Mouse (Mus musculus) kidney, embryonic 15.5 days (tissue): ENCODE measurements at regions not wholly inside any gene's neighbourhood (a gene's known extent, or its start where the extent isn't known, plus 50 kb on each side); places are given as distances from the start of the nearest gene placed in this dataset.
"Not testable (repeated sequence)": the region's sequence is repeated elsewhere in the genome, so short reads cannot be mapped to it uniquely, and the experiment has no call there.

Experiments
- ATAC-seq: fragments of 200-750 bp; cut with Nextera tagmentation; replicated peaks from 2 replicates; pipeline ENCODE4 v1.8.0; 2017; ENCODE audit warnings: moderate TSS enrichment; ENCODE audit not compliant: low FRiP score
- H3K27ac ChIP-seq: fragments of 300-500 bp; sonication (generic); 2 replicates; pipeline ENCODE4 v1.5.1; 2015; ENCODE audit warnings: mild to moderate bottlenecking, inconsistent platforms
- H3K27me3 ChIP-seq: fragments of 300-500 bp; sonication (generic); 2 replicates; pipeline ENCODE4 v1.6.1; 2015; ENCODE audit warnings: inconsistent platforms
- H3K36me3 ChIP-seq: fragments of 300-500 bp; sonication (generic); 2 replicates; pipeline ENCODE4 v1.6.1; 2015; ENCODE audit warnings: inconsistent platforms
- H3K4me1 ChIP-seq: fragments of 300-500 bp; sonication (generic); 2 replicates; pipeline ENCODE4 v1.6.1; 2015; ENCODE audit warnings: inconsistent platforms
- H3K4me2 ChIP-seq: fragments of 300-500 bp; sonication (generic); 2 replicates; pipeline ENCODE4 v1.6.1; 2015; ENCODE audit warnings: moderate library complexity, mild to moderate bottlenecking, inconsistent platforms
- H3K4me3 ChIP-seq: fragments of 300-500 bp; sonication (generic); replicated peaks from 2 replicates; pipeline ENCODE4 v1.5.1; 2015; ENCODE audit warnings: mild to moderate bottlenecking, inconsistent platforms
- H3K9ac ChIP-seq: fragments of 300-500 bp; sonication (generic); 2 replicates; pipeline ENCODE4 v1.6.1; 2015; ENCODE audit warnings: mild to moderate bottlenecking, inconsistent platforms
- H3K9me3 ChIP-seq: fragments of 300-500 bp; sonication (generic); replicated peaks from 2 replicates; pipeline ENCODE4 v1.6.1; 2016; ENCODE audit warnings: inconsistent platforms
- WGBS: fragments of 180-500 bp; shearing (Covaris S2); methylation state at CpG from one replicate; pipeline ENCODE4 v1.1.7; 2015; ENCODE audit warnings: mixed read lengths; 5-methylcytosine and 5-hydroxymethylcytosine counted together

- no peak overlapping the region for H3K4me3 ChIP-seq
- no peaks in the 10 kb centered on the region for H3K9me3 ChIP-seq
- no peaks in the 10 kb centered on the region for H3K4me1 ChIP-seq
- H3K27ac ChIP-seq: no peak overlapping the region
- no peaks in the 10 kb centered on the region for H3K36me3 ChIP-seq
- ATAC-seq: no peak
- H3K9ac ChIP-seq: no peak overlapping the region
- WGBS: 66% methylated on average over 5 of the region's 5 CpGs
- no peak overlapping the region for H3K4me2 ChIP-seq
- no peaks in the 10 kb centered on the region for H3K27me3 ChIP-seq
Measured at GRCm38 (mm10) chr17:42956588-42956987, 59.8 kb upstream of the Tnfrsf21 start.

- Histone ChIP-seq H3K36me3 (no peaks in the 10 kb centered on the region), H3K27ac (no peak overlapping the region), H3K27me3 (no peaks in the 10 kb centered on the region), H3K4me3 (no peak overlapping the region), H3K9me3 (no peaks in the 10 kb centered on the region), H3K4me1 (no peaks in the 10 kb centered on the region), H3K4me2 (no peak overlapping the region), H3K9ac (no peak overlapping the region)
- WGBS: 40% methylated on average over 2 of the region's 2 CpGs
- no peak for ATAC-seq
Measured at GRCm38 (mm10) chr17:42954722-42955121, 61.6 kb upstream of the Tnfrsf21 start.

GRCm38 (mm10) chr17:42944453-42944852, 68.0 kb upstream of the Cd2ap start:
- no peaks in the 10 kb centered on the region for H3K9me3 ChIP-seq
- no peak overlapping the region for H3K4me2 ChIP-seq
- no peaks in the 10 kb centered on the region for H3K27me3 ChIP-seq
- H3K36me3 ChIP-seq: no peaks in the 10 kb centered on the region
- H3K4me1 ChIP-seq: peaks cover 5% of the 10 kb centered on the region; the same call in 1 of the 2 replicates
- no peak overlapping the region for H3K27ac ChIP-seq
- no peak overlapping the region for H3K4me3 ChIP-seq
- 78% methylated on average over 2 of the region's 2 CpGs for WGBS
- no peak for ATAC-seq
- no peak overlapping the region for H3K9ac ChIP-seq

- no peaks in the 10 kb centered on the region for H3K36me3 ChIP-seq
Measured at GRCm38 (mm10) chr17:42943272-42943696, 66.8 kb upstream of the Cd2ap start.

GRCm38 (mm10) chr17:42939476-42939875, 63.0 kb upstream of the Cd2ap start:
- no peaks in the 10 kb centered on the region for H3K27me3 ChIP-seq
- WGBS: 64% methylated on average over 7 of the region's 7 CpGs
- H3K9me3 ChIP-seq: no peaks in the 10 kb centered on the region
- H3K4me1 ChIP-seq: peaks cover 5% of the 10 kb centered on the region; the same call in 1 of the 2 replicates
- ATAC-seq: no peak
- H3K27ac ChIP-seq: peak overlapping the region; percentile 74
- no peak overlapping the region for H3K4me2 ChIP-seq
- H3K9ac ChIP-seq: no peak overlapping the region
- H3K4me3 ChIP-seq: no peak overlapping the region
- H3K36me3 ChIP-seq: no peaks in the 10 kb centered on the region

More at GRCm38 (mm10) chr17:42943272-42943696, 66.8 kb upstream of the Cd2ap start:
- 8% methylated on average over 9 of the region's 9 CpGs for WGBS
- Histone ChIP-seq H3K27ac (no peak overlapping the region), H3K4me1 (peaks cover 5% of the 10 kb centered on the region; the same call in 1 of the 2 replicates), H3K27me3 (no peaks in the 10 kb centered on the region), H3K9ac (no peak overlapping the region), H3K4me2 (peak overlapping the region; percentile 39; the same call in 1 of the 2 replicates), H3K9me3 (no peaks in the 10 kb centered on the region), H3K4me3 (no peak overlapping the region)
- ATAC-seq: peak; percentile 77

- ATAC-seq: no peak
- Histone ChIP-seq H3K27me3 (no peaks in the 10 kb centered on the region), H3K4me2 (no peak overlapping the region), H3K9me3 (no peaks in the 10 kb centered on the region), H3K4me3 (no peak overlapping the region), H3K27ac (peak overlapping the region; percentile 64; the same call in 1 of the 2 replicates), H3K9ac (no peak overlapping the region), H3K4me1 (peaks cover 12% of the 10 kb centered on the region), H3K36me3 (no peaks in the 10 kb centered on the region)
- 45% methylated on average over 1 of the region's 1 CpGs for WGBS
Measured at GRCm38 (mm10) chr17:42938579-42938978, 62.1 kb upstream of the Cd2ap start.

- ATAC-seq, H3K36me3 ChIP-seq, H3K9me3 ChIP-seq, H3K27me3 ChIP-seq, H3K9ac ChIP-seq, H3K4me3 ChIP-seq, H3K27ac ChIP-seq, H3K4me2 ChIP-seq: not testable (repeated sequence)
- 89% methylated on average over 3 of the region's 3 CpGs for WGBS
- peaks cover 14% of the 10 kb centered on the region for H3K4me1 ChIP-seq
Measured at GRCm38 (mm10) chr17:42937480-42937879, 61.0 kb upstream of the Cd2ap start.

- no peak for ATAC-seq
- H3K4me3 ChIP-seq: no peak overlapping the region
- H3K9ac ChIP-seq: no peak overlapping the region
- no peaks in the 10 kb centered on the region for H3K27me3 ChIP-seq
- WGBS: 45% methylated on average over 3 of the region's 3 CpGs
- H3K4me1 ChIP-seq: peaks cover 12% of the 10 kb centered on the region
- H3K4me2 ChIP-seq: no peak overlapping the region
- 0 out of 2 replicates have a peak overlapping the region, but pooled peaks have one; percentile 48 for H3K27ac ChIP-seq
- no peaks in the 10 kb centered on the region for H3K9me3 ChIP-seq
- H3K36me3 ChIP-seq: no peaks in the 10 kb centered on the region
Measured at GRCm38 (mm10) chr17:42934068-42934467, 57.6 kb upstream of the Cd2ap start.

- peaks cover 12% of the 10 kb centered on the region for H3K4me1 ChIP-seq
- 57% methylated on average over 7 of the region's 7 CpGs for WGBS
- no peaks in the 10 kb centered on the region for H3K27me3 ChIP-seq
- ATAC-seq: 0 out of 2 replicates have a peak, but pooled peaks have one; percentile 37
- no peak overlapping the region for H3K4me2 ChIP-seq
- no peak overlapping the region for H3K9ac ChIP-seq
- H3K36me3 ChIP-seq: no peaks in the 10 kb centered on the region
- H3K4me3 ChIP-seq: no peak overlapping the region
- H3K27ac ChIP-seq: 0 out of 2 replicates have a peak overlapping the region, but pooled peaks have one; percentile 48
- no peaks in the 10 kb centered on the region for H3K9me3 ChIP-seq
Measured at GRCm38 (mm10) chr17:42933335-42934004, 57.0 kb upstream of the Cd2ap start.

- no peaks in the 10 kb centered on the region for H3K36me3 ChIP-seq
- H3K9ac ChIP-seq: no peak overlapping the region
- no peak overlapping the region for H3K4me2 ChIP-seq
- 55% methylated on average over 4 of the region's 4 CpGs for WGBS
- H3K9me3 ChIP-seq: no peaks in the 10 kb centered on the region
- H3K27me3 ChIP-seq: no peaks in the 10 kb centered on the region
- H3K4me1 ChIP-seq: no peaks in the 10 kb centered on the region
- no peak overlapping the region for H3K27ac ChIP-seq
- no peak for ATAC-seq
- H3K4me3 ChIP-seq: no peak overlapping the region
Measured at GRCm38 (mm10) chr17:42927320-42927719, 50.9 kb upstream of the Cd2ap start.
